8 mouse cellular contexts compared by ENCODE assay signal in the genomic region with DNA sequence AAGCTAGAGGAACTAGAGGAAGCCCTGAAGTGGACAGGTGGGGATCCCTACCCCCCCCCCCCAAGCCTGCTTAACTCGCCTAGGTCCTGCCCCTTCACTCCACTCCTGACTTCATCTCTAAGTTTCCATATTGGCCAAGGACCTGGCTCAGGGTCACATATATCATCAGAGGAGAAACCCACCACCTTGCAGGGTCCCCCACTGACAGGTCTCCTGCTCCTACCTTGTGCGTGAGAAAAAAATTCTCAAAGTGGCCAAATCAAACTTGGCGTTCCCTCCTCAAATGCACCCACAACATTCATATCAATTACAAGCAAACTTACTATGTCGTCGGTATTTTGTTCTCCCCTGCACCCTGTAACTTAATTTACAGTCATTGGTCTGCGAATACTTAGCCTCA. TPM values are rescaled to one million over a fixed set of nuclear protein-coding genes. Genes with fewer than 3 reads are reported as not detected.
DNase-seq lines count a peak whose midpoint lies in the region; ATAC-seq lines count a peak whose summit lies in the region.

No protein-coding gene starts in this region.

- H3K9me3 ChIP-seq in kidney, embryonic 15.5 days (replicated peaks), result no peaks in the 10 kb centered on the region
- H3K9me3 ChIP-seq in embryonic facial prominence, embryonic 14.5 days (ENCODE audit: control insufficient read depth, low read length), result no peaks in the 10 kb centered on the region
- H3K9me3 ChIP-seq in intestine, embryonic 15.5 days, result no peaks in the 10 kb centered on the region
- no peaks in the 10 kb centered on the region for H3K9me3 ChIP-seq in neural tube, embryonic 12.5 days

- H3K27me3 ChIP-seq in kidney, embryonic 15.5 days, result peaks cover 19% of the 10 kb centered on the region
- no peaks in the 10 kb centered on the region for H3K27me3 ChIP-seq in embryonic facial prominence, embryonic 14.5 days (replicated peaks; ENCODE audit: control insufficient read depth, insufficient read depth, low read length)
- H3K27me3 ChIP-seq in intestine, embryonic 15.5 days (replicated peaks), result no peaks in the 10 kb centered on the region
- peaks cover 51% of the 10 kb centered on the region for H3K27me3 ChIP-seq in neural tube, embryonic 12.5 days (replicated peaks)

- no peak for DNase-seq in kidney, adult 11 months
- no peak for DNase-seq in embryonic facial prominence, embryonic 14.5 days (ENCODE audit: low spot score)
- no peak for DNase-seq in lung, adult 18-20 months
- no peak for DNase-seq in left cerebral cortex, adult 18-20 months (ENCODE audit: low spot score in 2 of 2)

- peak overlapping the region; percentile 61 for H3K4me3 ChIP-seq in kidney, embryonic 15.5 days (replicated peaks)
- peak overlapping the region; percentile 59 for H3K4me3 ChIP-seq in embryonic facial prominence, embryonic 14.5 days (ENCODE audit: low read depth, low read length)
- H3K4me3 ChIP-seq in intestine, embryonic 15.5 days (replicated peaks), result peak overlapping the region; percentile 87
- 0 out of 2 replicates have a peak overlapping the region, but pooled peaks have one; percentile 57 for H3K4me3 ChIP-seq in neural tube, embryonic 12.5 days

- peak overlapping the region; percentile 92; the same call in 1 of the 2 replicates for H3K27ac ChIP-seq in kidney, embryonic 15.5 days
- H3K27ac ChIP-seq in embryonic facial prominence, embryonic 14.5 days (replicated peaks; ENCODE audit: low read depth, low read length), result no peak overlapping the region
- H3K27ac ChIP-seq in intestine, embryonic 15.5 days, result 0 out of 2 replicates have a peak overlapping the region, but pooled peaks have one; percentile 94
- H3K27ac ChIP-seq in neural tube, embryonic 12.5 days, result no peak overlapping the region

- H3K9ac ChIP-seq in kidney, embryonic 15.5 days, result peak overlapping the region; percentile 52
- H3K9ac ChIP-seq in embryonic facial prominence, embryonic 14.5 days (ENCODE audit: low read depth, low read length), result peak overlapping the region; percentile 73
- H3K9ac ChIP-seq in intestine, embryonic 15.5 days, result peak overlapping the region; percentile 75
- no peak overlapping the region for H3K9ac ChIP-seq in neural tube, embryonic 12.5 days

- ATAC-seq in kidney, embryonic 15.5 days (replicated peaks; ENCODE audit: low FRiP score), result no peak
- ATAC-seq in embryonic facial prominence, embryonic 14.5 days (ENCODE audit: low read depth), result no peak
- no peak for ATAC-seq in intestine, embryonic 15.5 days
- ATAC-seq in neural tube, embryonic 12.5 days (ENCODE audit: low FRiP score, low read depth), result no peak
- no peak for ATAC-seq in inflammation-experienced regulatory T-cells, adult 6 months

- H3K4me2 ChIP-seq in kidney, embryonic 15.5 days, result peak overlapping the region; percentile 97
- H3K4me2 ChIP-seq in embryonic facial prominence, embryonic 14.5 days (ENCODE audit: low read depth, low read length), result peak overlapping the region; percentile 82
- peak overlapping the region; percentile 96 for H3K4me2 ChIP-seq in intestine, embryonic 15.5 days (replicated peaks)
- peak overlapping the region; percentile 97 for H3K4me2 ChIP-seq in neural tube, embryonic 12.5 days (replicated peaks)

- peaks cover 55% of the 10 kb centered on the region for H3K4me1 ChIP-seq in kidney, embryonic 15.5 days
- peaks cover 28% of the 10 kb centered on the region for H3K4me1 ChIP-seq in embryonic facial prominence, embryonic 14.5 days (ENCODE audit: control insufficient read depth, insufficient read depth, low read length)
- peaks cover 32% of the 10 kb centered on the region for H3K4me1 ChIP-seq in intestine, embryonic 15.5 days (replicated peaks)
- H3K4me1 ChIP-seq in neural tube, embryonic 12.5 days, result peaks cover 36% of the 10 kb centered on the region

- WGBS in kidney, embryonic 15.5 days, result 41% methylated on average over 6 of the region's 6 CpGs
- WGBS in embryonic facial prominence, embryonic 14.5 days, result 47% methylated on average over 6 of the region's 6 CpGs
- 43% methylated on average over 6 of the region's 6 CpGs for WGBS in intestine, embryonic 15.5 days
- 50% methylated on average over 6 of the region's 6 CpGs for WGBS in neural tube, embryonic 12.5 days

- H3K36me3 ChIP-seq in kidney, embryonic 15.5 days, result no peaks in the 10 kb centered on the region
- H3K36me3 ChIP-seq in embryonic facial prominence, embryonic 14.5 days (ENCODE audit: control insufficient read depth, insufficient read depth, low read length), result no peaks in the 10 kb centered on the region
- no peaks in the 10 kb centered on the region for H3K36me3 ChIP-seq in intestine, embryonic 15.5 days
- H3K36me3 ChIP-seq in neural tube, embryonic 12.5 days, result no peaks in the 10 kb centered on the region

RNA-seq across cellular contexts. Expression of a gene that starts 0.9 kb away (rescaled TPM):
- 29.1 and 29.5 TPM in 2 replicates for polyA plus RNA-seq in kidney, embryonic 15.5 days (2015; fragmentation: Nextera tagmentation; extraction: Ambion mirVana)
- polyA plus RNA-seq in embryonic facial prominence, embryonic 14.5 days (2014; fragmentation: Nextera tagmentation; extraction: Ambion mirVana), result 14.6 and 14.9 TPM in 2 replicates
- polyA plus RNA-seq in intestine, embryonic 15.5 days (2015; fragmentation: Nextera tagmentation; extraction: Ambion mirVana), result 103 and 109 TPM in 2 replicates
- polyA plus RNA-seq in neural tube, embryonic 12.5 days (2016; fragmentation: Nextera tagmentation; extraction: Ambion mirVana), result 6.3 and 6.4 TPM in 2 replicates
- 1 to 10 TPM in 1 of 3 experiments, under 1 TPM in 2; 0.17 to 1.4 (median 0.50) TPM for polyA plus RNA-seq in inflammation-experienced regulatory T-cells, adult 6 months (2017; shearing (Covaris generic))
- 1 to 10 TPM; 5.3 to 5.7 TPM for total RNA-seq in left cerebral cortex, adult 18-20 months (2021)

Comparison
In these comparisons a context has a peak if more than half of its experiments do, and no peak if none do; other contexts are left out.
1. H3K27ac ChIP-seq: peak in kidney, embryonic 15.5 days (single experiment) and intestine, embryonic 15.5 days (single experiment); none in embryonic facial prominence, embryonic 14.5 days (single experiment) and neural tube, embryonic 12.5 days (single experiment).
2. Peak in every context shown above with its lines, with median percentiles within 50 percentile points of each other: H3K4me2 ChIP-seq and H3K4me3 ChIP-seq.